8 mouse cellular contexts compared by ENCODE assay signal in genomic region chr6:91509326-91509725, GRCm38 (mm10). TPM values are rescaled to one million over a fixed set of nuclear protein-coding genes. Genes with fewer than 3 reads are reported as not detected.
DNase-seq lines count a peak whose midpoint lies in the region; ATAC-seq and TF ChIP-seq lines count a peak whose summit lies in the region.

No protein-coding gene starts in this region.

- H3K4me1 ChIP-seq in kidney, embryonic 14.5 days (ENCODE audit: control insufficient read depth, insufficient read depth, low read length): peaks cover 4% of the 10 kb centered on the region; the same call in 1 of the 2 replicates
- H3K4me1 ChIP-seq in liver, adult 2 months (ENCODE audit: control insufficient read depth, insufficient read depth, low read length): no peaks in the 10 kb centered on the region; the same call in 1 of the 2 replicates

- H3K79me2 ChIP-seq in liver, adult 2 months (ENCODE audit: control insufficient read depth, insufficient read depth, low read length): no peaks in the 10 kb centered on the region; the same call in 1 of the 2 replicates

- H3K4me2 ChIP-seq in kidney, embryonic 14.5 days (replicated peaks; ENCODE audit: low read depth, low read length): no peak overlapping the region

- peaks cover 54% of the 10 kb centered on the region for H3K36me3 ChIP-seq in kidney, embryonic 14.5 days (ENCODE audit: control insufficient read depth, insufficient read depth, low read length)
- H3K36me3 ChIP-seq in liver, adult 2 months (ENCODE audit: control insufficient read depth, insufficient read depth, low read length): peaks cover 26% of the 10 kb centered on the region

- no peaks in the 10 kb centered on the region for H3K27me3 ChIP-seq in kidney, embryonic 14.5 days (ENCODE audit: control insufficient read depth, insufficient read depth, low read length)
- no peaks in the 10 kb centered on the region for H3K27me3 ChIP-seq in liver, adult 2 months (ENCODE audit: control insufficient read depth, insufficient read depth, low read length)

- no peak overlapping the region for H3K9ac ChIP-seq in kidney, embryonic 14.5 days (ENCODE audit: low read depth, low read length)
- no peak overlapping the region for H3K9ac ChIP-seq in liver, adult 2 months (ENCODE audit: low read depth, low read length)

- peak; percentile 77 for DNase-seq in kidney, adult 18-20 months
- DNase-seq in MN1 (ENCODE audit: low spot score): peak; percentile 73
- DNase-seq in cerebellum, adult 9-10 months: peak; percentile 51
- peak; percentile 62 to 76 for DNase-seq in gastrocnemius, postnatal 4 days (ENCODE audit: low spot score in 2 of 2)
- DNase-seq in liver, adult 2 months (ENCODE audit: extremely low read depth, low read depth, low spot score): peak; percentile 33
- DNase-seq in ovary, postnatal 36 days (ENCODE audit: low spot score): peak; percentile 70
- peak; percentile 66 for DNase-seq in urinary bladder, adult 2 months (ENCODE audit: low spot score)

- no peak overlapping the region for H3K27ac ChIP-seq in kidney, embryonic 14.5 days (ENCODE audit: low read depth, low read length)
- no peak overlapping the region for H3K27ac ChIP-seq in liver, adult 2 months (replicated peaks; ENCODE audit: insufficient read depth, low read depth, low read length)

- no peak for ATAC-seq in kidney, embryonic 14.5 days (ENCODE audit: low FRiP score, low TSS enrichment)

- 45% methylated on average over 7 of the region's 7 CpGs for WGBS in kidney, embryonic 14.5 days
- WGBS in liver, adult 2 months: 39% methylated on average over 7 of the region's 7 CpGs

- TF ChIP-seq CTCF in liver, adult 2 months (IDR thresholded peaks at IDR 0.05; ENCODE audit: low read depth, low read length): peak; percentile 95

- H3K4me3 ChIP-seq in kidney, embryonic 14.5 days (ENCODE audit: low read length): no peak overlapping the region
- no peak overlapping the region for H3K4me3 ChIP-seq in liver, adult 2 months (ENCODE audit: insufficient read depth, low read depth, low read length)

- no peak for TF ChIP-seq POLR2A in liver, adult 2 months (IDR thresholded peaks at IDR 0.05; ENCODE audit: extremely low read depth, insufficient read depth, low read length)

- H3K9me3 ChIP-seq in kidney, embryonic 14.5 days (ENCODE audit: control insufficient read depth, low read length): no peaks in the 10 kb centered on the region

RNA-seq across cellular contexts. Expression of gene Xpc, which starts 6.4 kb away (rescaled TPM):
- polyA plus RNA-seq in kidney, embryonic 14.5 days (2014; fragmentation: Nextera tagmentation; extraction: Ambion mirVana): 15.8 and 25.4 TPM in 2 replicates
- total RNA-seq in gastrocnemius, postnatal 4 days (2021): 10 to 100 TPM in 1 of 2 experiments, 1 to 10 TPM in 1; 7.8 to 10.7 TPM
- total RNA-seq in liver, adult 2 months (2014; rRNA removed): 12.4 and 12.6 TPM in 2 replicates
- polyA plus RNA-seq in liver, adult 2 months (2012; rRNA removed): 4.5 and 5.6 TPM in 2 replicates
- polyA plus RNA-seq in urinary bladder, adult 2 months (2012; rRNA removed): 17.6 and 19.0 TPM in 2 replicates

RNA-seq across cellular contexts. Expression of gene Lsm3, which starts 6.4 kb away (rescaled TPM):
- 332 and 459 TPM in 2 replicates for polyA plus RNA-seq in kidney, embryonic 14.5 days (2014; fragmentation: Nextera tagmentation; extraction: Ambion mirVana)
- 10 to 100 TPM; 64.6 to 68.3 TPM for total RNA-seq in gastrocnemius, postnatal 4 days (2021)
- total RNA-seq in liver, adult 2 months (2014; rRNA removed): 11.5 and 19.6 TPM in 2 replicates
- 3.2 and 3.5 TPM in 2 replicates for polyA plus RNA-seq in liver, adult 2 months (2012; rRNA removed)
- polyA plus RNA-seq in urinary bladder, adult 2 months (2012; rRNA removed): 53.6 and 67.6 TPM in 2 replicates

RNA-seq across cellular contexts. Expression of gene Tmem43, which starts 35.8 kb away (rescaled TPM):
- polyA plus RNA-seq in kidney, embryonic 14.5 days (2014; fragmentation: Nextera tagmentation; extraction: Ambion mirVana): 31.1 and 47.9 TPM in 2 replicates
- total RNA-seq in gastrocnemius, postnatal 4 days (2021): 10 to 100 TPM; 39.1 to 44.9 TPM
- total RNA-seq in liver, adult 2 months (2014; rRNA removed): 4.5 and 7.6 TPM in 2 replicates
- 8.2 and 9.4 TPM in 2 replicates for polyA plus RNA-seq in liver, adult 2 months (2012; rRNA removed)
- polyA plus RNA-seq in urinary bladder, adult 2 months (2012; rRNA removed): 65.4 and 68.0 TPM in 2 replicates

RNA-seq across cellular contexts. Expression of gene Chchd4, which starts 36.0 kb away (rescaled TPM):
- polyA plus RNA-seq in kidney, embryonic 14.5 days (2014; fragmentation: Nextera tagmentation; extraction: Ambion mirVana): 31.7 and 33.1 TPM in 2 replicates
- 10 to 100 TPM; 11.3 to 11.8 TPM for total RNA-seq in gastrocnemius, postnatal 4 days (2021)
- 4.2 and 5.4 TPM in 2 replicates for total RNA-seq in liver, adult 2 months (2014; rRNA removed)
- polyA plus RNA-seq in liver, adult 2 months (2012; rRNA removed): 4.2 and 4.5 TPM in 2 replicates
- 6.7 and 7.6 TPM in 2 replicates for polyA plus RNA-seq in urinary bladder, adult 2 months (2012; rRNA removed)

Comparison
In these comparisons a context has a peak if more than half of its experiments do, and no peak if none do; other contexts are left out.
1. RNA of gene Lsm3, which starts 6.4 kb away (polyA plus RNA-seq): 332 to 459 TPM in kidney, embryonic 14.5 days and 53.6 to 67.6 TPM in urinary bladder, adult 2 months; 3.2 to 3.5 TPM in liver, adult 2 months; every median in the first group is over 10 times any median in the second.
2. Peak in every context shown above with its lines, with median percentiles within 50 percentile points of each other: DNase-seq.